Mouse (Mus musculus) hindbrain, embryonic 16.5 days (tissue): ENCODE measurements around the gene Kif23. TPM values are rescaled to one million over a fixed set of nuclear protein-coding genes. Genes with fewer than 3 reads are reported as not detected.

Experiments
- ATAC-seq: fragments of 200-750 bp; cut with Nextera tagmentation; 2 replicates; pipeline ENCODE4 v1.8.0; 2017; ENCODE audit warnings: moderate TSS enrichment, moderate library complexity
- H3K27ac ChIP-seq: fragments of 300-500 bp; sonication (generic); 2 replicates; pipeline ENCODE4 v1.5.1; 2014; ENCODE audit warnings: low read depth, mild to moderate bottlenecking, control low read depth, low read length, moderate library complexity
- H3K27me3 ChIP-seq: fragments of 300-500 bp; sonication (generic); replicated peaks from 2 replicates; pipeline ENCODE4 v1.6.1; 2014; ENCODE audit warnings: low read length; ENCODE audit not compliant: control insufficient read depth, insufficient read depth
- H3K36me3 ChIP-seq: fragments of 300-500 bp; sonication (generic); 2 replicates; pipeline ENCODE4 v1.6.1; 2014; ENCODE audit warnings: mild to moderate bottlenecking, low read length, moderate library complexity, mixed read lengths; ENCODE audit not compliant: control insufficient read depth, insufficient read depth
- H3K4me1 ChIP-seq: fragments of 300-500 bp; sonication (generic); 2 replicates; pipeline ENCODE4 v1.6.1; 2014; ENCODE audit warnings: low read depth, low read length; ENCODE audit not compliant: control insufficient read depth, insufficient read depth
- H3K4me2 ChIP-seq: fragments of 300-500 bp; sonication (generic); 2 replicates; pipeline ENCODE4 v1.6.1; 2014; ENCODE audit warnings: mild to moderate bottlenecking, low read length, control low read depth, moderate library complexity
- H3K4me3 ChIP-seq: fragments of 300-500 bp; sonication (generic); 2 replicates; pipeline ENCODE4 v1.5.1; 2014; ENCODE audit warnings: mild to moderate bottlenecking, low read length, control low read depth, moderate library complexity
- H3K9ac ChIP-seq: fragments of 300-500 bp; sonication (generic); 2 replicates; pipeline ENCODE4 v1.6.1; 2014; ENCODE audit warnings: low read depth, mild to moderate bottlenecking, control low read depth, low read length, moderate library complexity
- H3K9me3 ChIP-seq: fragments of 300-500 bp; sonication (generic); 2 replicates; pipeline ENCODE4 v1.6.1; 2014; ENCODE audit warnings: mild to moderate bottlenecking, low read length, moderate library complexity; ENCODE audit not compliant: control insufficient read depth
- WGBS: fragments of 180-500 bp; shearing (Covaris S2); extraction: QIAGEN DNeasy Blood & Tissue Kit; methylation state at CpG from one replicate; pipeline ENCODE4 v1.1.7; 2014; 5-methylcytosine and 5-hydroxymethylcytosine counted together
- polyA plus RNA-seq: library from polyadenylated mRNA; unstranded; fragments of >200 nt; fragmentation: Nextera tagmentation; extraction: Ambion mirVana; gene quantifications from 2 replicates; pipeline ENCODE4 v1.2.1, GENCODE M21; 2015

Kif23 gene
- polyA plus RNA-seq: 13.7 and 18.6 TPM in 2 replicates

DNA sequence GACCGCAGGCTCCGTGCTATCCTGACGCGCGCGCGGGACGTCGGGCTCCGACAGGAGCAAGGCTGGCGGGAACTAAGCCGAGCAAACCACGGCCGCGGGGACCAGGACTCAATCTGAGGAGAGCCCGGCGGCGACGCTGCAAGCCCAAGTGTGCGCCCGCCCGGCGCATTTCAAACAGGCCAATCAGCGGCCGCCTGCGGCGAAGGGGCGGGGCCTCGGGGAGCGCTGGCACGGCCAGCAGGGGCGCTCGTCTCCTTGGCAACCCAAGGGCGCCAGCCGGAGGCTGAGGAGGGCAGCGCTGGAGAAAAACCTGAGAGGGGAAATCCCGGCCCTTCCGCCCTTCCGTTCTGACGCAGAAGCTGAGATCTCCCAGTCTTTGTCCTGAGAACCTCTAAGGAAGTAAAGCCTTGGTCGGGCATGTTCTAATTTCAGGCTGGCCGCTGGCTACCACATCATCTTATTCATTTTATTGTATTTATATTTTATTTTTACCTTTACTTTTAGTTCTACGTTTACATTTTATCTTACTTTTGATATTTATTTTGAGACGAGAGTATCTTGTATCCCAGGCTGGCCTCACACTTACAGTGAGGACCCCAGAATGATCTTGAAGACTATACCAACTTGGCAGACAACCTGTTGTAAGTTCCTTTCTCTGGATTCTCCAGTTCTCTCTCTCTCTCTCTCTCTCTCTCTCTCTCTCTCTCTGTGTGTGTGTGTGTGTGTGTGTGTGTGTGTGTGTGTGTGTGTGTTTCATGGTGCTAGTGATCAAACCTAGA, at the start of gene Kif23:
Gene Kif23, minus strand, starts transcription at position 152 of the 779 bp plus-strand sequence.
- under 1% methylated on average over 32 of the region's 44 CpGs for WGBS
- H3K36me3 ChIP-seq: no peaks in the 10 kb centered on the region
- peak; percentile 93 for ATAC-seq

DNA sequence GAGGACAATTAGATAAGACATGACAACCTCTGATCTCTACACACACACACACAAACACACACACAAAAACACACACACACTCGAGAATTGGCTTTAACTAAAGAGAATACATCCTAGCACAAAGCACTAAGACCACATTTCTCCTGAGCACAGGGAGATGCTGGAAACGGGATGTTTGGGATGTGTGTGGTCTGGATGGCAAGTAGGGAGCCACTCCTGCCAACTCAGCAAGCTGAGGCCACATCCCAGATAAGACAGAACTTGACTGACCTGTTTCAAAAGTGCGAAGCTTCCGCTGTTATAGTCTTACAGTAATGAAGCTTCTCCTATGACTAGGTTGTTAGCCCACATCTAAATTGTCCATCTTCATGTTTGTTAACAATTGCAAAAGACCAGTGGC, 44.6 kb upstream of the Kif23 start:
- H3K4me1 ChIP-seq: no peaks in the 10 kb centered on the region
- no peak overlapping the region for H3K9ac ChIP-seq
- no peak overlapping the region for H3K4me2 ChIP-seq
- no peak for ATAC-seq
- H3K9me3 ChIP-seq: no peaks in the 10 kb centered on the region
- no peaks in the 10 kb centered on the region for H3K27me3 ChIP-seq
- no peaks in the 10 kb centered on the region for H3K36me3 ChIP-seq
- no peak overlapping the region for H3K4me3 ChIP-seq
- no peak overlapping the region for H3K27ac ChIP-seq
- 74% methylated on average over 4 of the region's 4 CpGs for WGBS

More for the DNA sequence above, at the start of gene Kif23:
- Histone ChIP-seq H3K27ac (peak within 1 kb of the TSS; percentile 61; the same call in 1 of the 2 replicates), H3K4me1 (peaks cover 4% of the 10 kb centered on the region), H3K4me3 (peak within 1 kb of the TSS; percentile 78), H3K9me3 (no peaks in the 10 kb centered on the region), H3K9ac (peak within 1 kb of the TSS; percentile 71), H3K27me3 (no peaks in the 10 kb centered on the region), H3K4me2 (peak within 1 kb of the TSS; percentile 100)

DNA sequence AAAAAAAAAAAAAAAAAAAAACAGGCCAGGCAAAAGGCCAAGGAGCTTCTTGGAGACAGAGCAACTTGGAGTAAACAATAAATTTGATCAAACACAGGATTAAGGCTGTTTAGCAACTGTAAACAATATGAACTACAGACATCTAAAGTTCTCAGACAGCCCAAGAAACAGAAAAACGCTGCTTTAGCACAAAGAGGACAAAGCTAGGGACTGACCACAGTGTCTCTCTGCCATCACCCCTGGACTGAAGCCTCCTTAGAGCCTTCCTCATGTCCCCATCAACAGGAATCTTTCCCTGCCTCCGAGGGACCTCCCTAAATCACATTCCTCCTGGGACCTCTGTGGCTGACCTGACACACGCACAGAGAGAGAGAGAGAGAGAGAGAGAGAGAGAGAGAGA, 44.2 kb upstream of the Kif23 start:
- WGBS: 40% methylated on average over 3 of the region's 3 CpGs

DNA sequence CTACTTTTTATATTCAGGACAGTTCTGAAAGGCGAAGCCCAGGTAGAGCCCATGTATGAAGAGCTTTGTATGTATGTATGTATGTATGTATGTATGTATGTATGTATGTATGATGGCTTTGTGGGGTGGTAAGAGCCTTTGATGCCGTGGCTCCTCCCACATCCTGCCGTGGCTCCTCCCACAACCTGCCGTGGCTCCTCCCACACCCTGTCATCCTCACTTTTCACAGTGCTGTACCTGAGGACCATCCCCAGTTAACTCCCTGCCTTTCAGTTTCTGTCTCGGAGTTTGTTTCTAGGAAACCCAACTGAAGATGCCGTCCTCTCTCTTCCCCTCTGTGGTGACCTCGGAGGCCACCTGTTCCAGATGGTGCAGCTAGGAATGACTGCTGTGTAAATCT, 39.5 kb upstream of the Kif23 start:
- 85% methylated on average over 7 of the region's 7 CpGs for WGBS
- H3K27me3 ChIP-seq: no peaks in the 10 kb centered on the region
- no peaks in the 10 kb centered on the region for H3K9me3 ChIP-seq
- ATAC-seq: no peak
- no peaks in the 10 kb centered on the region; the same call in 1 of the 2 replicates for H3K4me1 ChIP-seq
- H3K27ac ChIP-seq: no peak overlapping the region
- H3K4me2 ChIP-seq: no peak overlapping the region
- no peak overlapping the region for H3K4me3 ChIP-seq
- H3K36me3 ChIP-seq: no peaks in the 10 kb centered on the region
- H3K9ac ChIP-seq: no peak overlapping the region

More for the DNA sequence above, 44.2 kb upstream of the Kif23 start:
- Histone ChIP-seq H3K27me3 (no peaks in the 10 kb centered on the region), H3K9ac (no peak overlapping the region), H3K27ac (no peak overlapping the region), H3K4me1 (no peaks in the 10 kb centered on the region), H3K4me2 (no peak overlapping the region), H3K9me3 (no peaks in the 10 kb centered on the region), H3K36me3 (no peaks in the 10 kb centered on the region), H3K4me3 (no peak overlapping the region)
- no peak for ATAC-seq

DNA sequence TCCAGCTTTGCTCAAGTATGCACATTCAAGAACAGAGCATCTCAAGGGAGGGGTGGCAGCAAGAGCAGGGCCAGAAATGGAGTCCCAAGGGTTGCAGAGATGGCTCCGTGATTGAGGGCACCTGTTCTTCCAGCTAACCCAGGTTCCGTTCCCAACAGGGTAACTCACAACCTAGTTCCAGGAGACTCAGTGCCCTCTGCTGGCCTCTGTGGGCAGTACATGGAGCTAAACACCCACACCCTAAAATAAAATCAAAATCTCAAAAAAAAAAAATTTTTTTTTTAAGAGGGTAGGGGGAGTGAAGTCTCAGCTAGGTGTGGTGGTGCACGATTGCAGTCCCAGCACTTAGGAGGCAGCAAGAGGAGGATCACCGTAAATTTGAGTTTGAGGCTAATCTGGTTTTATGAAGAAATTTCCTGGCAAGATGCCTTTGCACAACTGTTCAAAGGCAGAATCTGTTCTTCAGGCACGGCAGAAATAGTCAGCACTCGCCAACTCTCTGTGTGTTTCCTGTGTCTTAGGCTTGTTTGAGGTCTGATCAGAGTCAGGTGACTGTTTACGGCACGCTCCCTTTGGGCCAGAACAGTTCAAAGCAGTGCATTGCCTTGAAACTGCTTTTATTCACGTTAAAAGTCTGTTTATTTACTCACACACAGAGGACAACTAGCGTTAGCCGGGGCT, 38.7 kb upstream of the Kif23 start:
- no peak overlapping the region for H3K9ac ChIP-seq
- no peaks in the 10 kb centered on the region; the same call in 1 of the 2 replicates for H3K4me1 ChIP-seq
- 50% methylated on average over 11 of the region's 11 CpGs for WGBS
- H3K36me3 ChIP-seq: no peaks in the 10 kb centered on the region
- H3K4me3 ChIP-seq: no peak overlapping the region
- no peaks in the 10 kb centered on the region for H3K27me3 ChIP-seq
- no peak for ATAC-seq
- no peaks in the 10 kb centered on the region for H3K9me3 ChIP-seq
- no peak overlapping the region for H3K27ac ChIP-seq
- no peak overlapping the region for H3K4me2 ChIP-seq

DNA sequence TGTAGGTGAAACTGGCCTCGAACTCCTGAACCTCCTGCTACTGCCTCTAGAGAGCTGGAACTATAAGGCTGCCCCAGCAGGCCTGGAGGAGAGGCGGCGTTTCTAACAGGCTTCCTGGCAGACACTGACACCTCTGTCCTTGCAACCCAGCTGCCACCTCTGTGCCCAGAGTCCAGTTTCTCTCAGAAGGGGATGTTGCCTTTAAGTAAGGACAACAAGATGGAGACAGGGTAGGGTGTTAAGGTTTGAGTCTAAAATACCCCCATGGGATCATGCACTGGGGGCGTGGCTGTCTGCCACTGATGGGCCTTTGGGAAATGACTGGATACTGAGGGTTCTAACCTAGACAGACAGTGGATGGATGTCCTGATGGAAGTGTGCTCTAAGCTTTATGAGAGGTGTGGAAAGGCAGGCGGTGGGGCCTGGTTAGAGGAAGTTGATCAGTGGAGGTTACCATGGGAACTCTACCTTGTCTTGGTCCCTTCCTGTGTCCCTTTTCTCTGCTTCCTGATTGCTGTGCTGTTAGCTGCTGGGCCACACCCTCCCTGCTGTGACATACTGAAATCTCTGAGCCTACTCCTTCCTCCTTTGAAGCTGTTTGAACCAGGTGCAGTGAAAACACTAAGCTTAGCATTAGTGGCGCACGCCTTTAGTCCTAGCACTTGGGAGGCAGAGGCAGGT, 36.5 kb upstream of the Kif23 start:
- ATAC-seq: no peak
- H3K9ac ChIP-seq: no peak overlapping the region
- WGBS: 93% methylated on average over 7 of the region's 7 CpGs
- H3K9me3 ChIP-seq: no peaks in the 10 kb centered on the region
- H3K36me3 ChIP-seq: no peaks in the 10 kb centered on the region
- no peak overlapping the region for H3K4me2 ChIP-seq
- H3K4me1 ChIP-seq: no peaks in the 10 kb centered on the region; the same call in 1 of the 2 replicates
- no peak overlapping the region for H3K4me3 ChIP-seq
- no peaks in the 10 kb centered on the region for H3K27me3 ChIP-seq
- no peak overlapping the region for H3K27ac ChIP-seq

DNA sequence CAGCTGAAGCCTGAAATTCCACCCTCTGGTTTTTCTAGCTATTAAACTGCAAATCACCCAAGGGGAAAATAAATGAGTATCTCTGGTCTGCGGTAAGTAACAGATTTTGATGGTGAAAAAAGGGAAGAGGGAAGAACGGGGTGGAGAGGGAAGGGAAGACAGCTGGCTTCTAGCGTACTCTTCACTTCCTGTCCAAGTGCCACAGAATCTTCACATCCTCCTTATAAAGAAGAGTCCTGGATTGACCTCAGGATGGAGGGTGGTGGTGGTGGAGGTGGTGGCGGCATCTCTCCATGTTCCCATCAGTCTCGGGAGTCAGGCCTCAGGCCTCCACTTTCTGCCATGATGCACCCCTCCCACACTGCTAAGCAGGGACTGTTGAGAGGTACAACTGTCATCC, 35.3 kb upstream of the Kif23 start:
- H3K4me1 ChIP-seq: no peaks in the 10 kb centered on the region; the same call in 1 of the 2 replicates
- no peak overlapping the region for H3K27ac ChIP-seq
- H3K4me3 ChIP-seq: no peak overlapping the region
- no peaks in the 10 kb centered on the region for H3K36me3 ChIP-seq
- no peak overlapping the region for H3K9ac ChIP-seq
- no peak for ATAC-seq
- no peaks in the 10 kb centered on the region for H3K27me3 ChIP-seq
- 76% methylated on average over 5 of the region's 5 CpGs for WGBS
- no peak overlapping the region for H3K4me2 ChIP-seq
- H3K9me3 ChIP-seq: no peaks in the 10 kb centered on the region

DNA sequence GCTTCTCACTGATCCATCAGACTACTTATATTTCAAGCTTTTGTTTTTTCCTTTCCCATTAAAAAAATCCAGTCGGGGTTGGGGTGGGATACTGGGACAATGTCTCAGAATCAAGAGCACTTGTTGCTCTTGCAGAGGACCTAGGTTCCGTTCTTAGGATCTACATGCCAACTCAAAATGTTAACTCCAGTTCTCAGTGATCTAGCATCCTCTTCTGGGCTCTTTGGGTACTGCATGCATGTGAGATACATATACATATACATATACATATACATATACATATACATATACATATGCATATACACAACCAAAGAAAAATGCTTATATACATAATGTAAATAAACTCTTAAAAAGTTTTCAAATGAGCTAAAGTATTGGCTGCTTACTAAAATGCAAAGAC, 33.4 kb upstream of the Kif23 start:
- Histone ChIP-seq H3K9ac (no peak overlapping the region), H3K9me3 (no peaks in the 10 kb centered on the region), H3K27ac (no peak overlapping the region), H3K36me3 (no peaks in the 10 kb centered on the region), H3K4me2 (no peak overlapping the region), H3K4me3 (no peak overlapping the region), H3K4me1 (no peaks in the 10 kb centered on the region; the same call in 1 of the 2 replicates), H3K27me3 (no peaks in the 10 kb centered on the region)
- WGBS: 87% methylated on average over 2 of the region's 2 CpGs
- ATAC-seq: no peak
